Comparison of ENCODE assay signal across 16 mouse cellular contexts in genomic region chr12:86153213-86153957, GRCm38 (mm10).
DNase-seq lines count a peak whose midpoint lies in the region; ATAC-seq lines count a peak whose summit lies in the region.
"Had no signal": no experiment of that assay in that cellular context is flagged by ENCODE, and none has a peak within 500 bp of the region (broad histone marks: within the 10 kb centered on the region; RNA-seq: fewer than 3 reads in every experiment).

No protein-coding gene starts in this region.

- no peak for DNase-seq in heart, postnatal 4 days
- no peak for DNase-seq in liver
- DNase-seq in retina, embryonic 14.5 days (ENCODE audit: low spot score): peak; percentile 43
- no peak for DNase-seq in embryo, embryonic 10 days (ENCODE audit: low spot score)
- DNase-seq: adrenal gland, postnatal 14 days; B cell, adult 2 months; cerebellum, adult 18-20 months; cerebellum, postnatal 36 days; gastrocnemius, adult 2 months; kidney, adult 9 months; kidney, postnatal 4 days; liver, embryonic 13.5 days had no signal

- H3K36me3 ChIP-seq in heart, embryonic 12.5 days: peaks cover 16% of the 10 kb centered on the region
- no peaks in the 10 kb centered on the region for H3K36me3 ChIP-seq in liver, embryonic 12.5 days
- H3K36me3 ChIP-seq in hindbrain, embryonic 13.5 days: peaks cover 12% of the 10 kb centered on the region
- H3K36me3 ChIP-seq: liver, embryonic 13.5 days had no signal

- H3K4me2 ChIP-seq in heart, embryonic 12.5 days: no peak overlapping the region
- H3K4me2 ChIP-seq in liver, embryonic 12.5 days: no peak overlapping the region
- H3K4me2 ChIP-seq in hindbrain, embryonic 13.5 days: no peak overlapping the region
- H3K4me2 ChIP-seq: liver, embryonic 13.5 days had no signal

- WGBS in heart, embryonic 12.5 days: 73% methylated on average over 12 of the region's 12 CpGs
- 69% methylated on average over 12 of the region's 12 CpGs for WGBS in liver, embryonic 12.5 days (ENCODE audit: insufficient replicate concordance)
- WGBS in hindbrain, embryonic 13.5 days: 35% methylated on average over 12 of the region's 12 CpGs

- no peaks in the 10 kb centered on the region for H3K27me3 ChIP-seq in heart, embryonic 12.5 days (replicated peaks)
- H3K27me3 ChIP-seq in liver, embryonic 12.5 days (replicated peaks): no peaks in the 10 kb centered on the region
- 0 out of 2 replicates have a peak, but pooled peaks cover 3% of the 10 kb centered on the region for H3K27me3 ChIP-seq in hindbrain, embryonic 13.5 days
- H3K27me3 ChIP-seq: liver, embryonic 13.5 days had no signal

- no peak overlapping the region for H3K4me3 ChIP-seq in heart, embryonic 12.5 days
- no peak overlapping the region for H3K4me3 ChIP-seq in liver, embryonic 12.5 days
- H3K4me3 ChIP-seq in hindbrain, embryonic 13.5 days: no peak overlapping the region
- H3K4me3 ChIP-seq: erythroblast, embryonic 14.5 days; gastrocnemius, adult 2 months; liver, embryonic 13.5 days had no signal

- peak overlapping the region; percentile 49 for H3K27ac ChIP-seq in heart, embryonic 12.5 days (ENCODE audit: poor library complexity, severe bottlenecking)
- peak overlapping the region; percentile 33; the same call in 1 of the 2 replicates for H3K27ac ChIP-seq in liver, embryonic 12.5 days
- H3K27ac ChIP-seq in hindbrain, embryonic 13.5 days: peak overlapping the region; percentile 44
- H3K27ac ChIP-seq: gastrocnemius, adult 2 months; liver, embryonic 13.5 days had no signal

- H3K9me3 ChIP-seq in heart, embryonic 12.5 days (replicated peaks): peaks cover 10% of the 10 kb centered on the region
- no peaks in the 10 kb centered on the region for H3K9me3 ChIP-seq in liver, embryonic 12.5 days (replicated peaks)
- H3K9me3 ChIP-seq in hindbrain, embryonic 13.5 days: no peaks in the 10 kb centered on the region
- H3K9me3 ChIP-seq: liver, embryonic 13.5 days had no signal

- no peak overlapping the region; the same call in 1 of the 2 replicates for H3K9ac ChIP-seq in heart, embryonic 12.5 days
- no peak overlapping the region for H3K9ac ChIP-seq in liver, embryonic 12.5 days
- no peak overlapping the region for H3K9ac ChIP-seq in hindbrain, embryonic 13.5 days
- H3K9ac ChIP-seq: liver, embryonic 13.5 days had no signal

- peaks cover 44% of the 10 kb centered on the region for H3K4me1 ChIP-seq in heart, embryonic 12.5 days (replicated peaks)
- H3K4me1 ChIP-seq in liver, embryonic 12.5 days: peaks cover 10% of the 10 kb centered on the region; the same call in 1 of the 2 replicates
- H3K4me1 ChIP-seq in hindbrain, embryonic 13.5 days (replicated peaks): peaks cover 36% of the 10 kb centered on the region

- ATAC-seq in heart, embryonic 12.5 days (ENCODE audit: insufficient number of reproducible peaks, low FRiP score): no peak
- no peak for ATAC-seq in liver, embryonic 12.5 days
- no peak for ATAC-seq in hindbrain, embryonic 13.5 days (ENCODE audit: low FRiP score)
